Mouse (Mus musculus): ENCODE data around the gene Mapk6. TPM values are rescaled to one million over a fixed set of nuclear protein-coding genes. Genes with fewer than 3 reads are reported as not detected.

The Mapk6 gene
- polyA plus RNA-seq, 1 experiment from 2014 or later: 28.9 TPM

DNA sequence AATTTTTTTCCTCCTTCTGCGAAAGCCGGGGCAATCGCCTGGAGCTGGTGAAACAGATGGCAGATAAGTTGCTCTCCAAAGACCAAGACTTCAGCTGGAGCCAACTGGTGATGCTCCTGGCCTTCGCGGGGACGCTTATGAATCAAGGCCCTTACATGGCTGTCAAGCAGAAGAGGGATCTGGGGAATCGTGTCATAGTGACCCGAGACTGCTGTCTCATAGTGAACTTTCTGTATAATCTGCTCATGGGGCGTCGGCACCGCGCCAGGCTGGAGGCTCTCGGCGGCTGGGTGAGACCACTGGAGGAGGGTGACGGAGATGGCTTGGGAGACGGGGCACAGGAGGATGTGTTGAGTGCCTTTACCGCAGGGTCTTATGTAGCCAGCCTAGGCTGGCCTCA, 61.7 kb downstream of the Mapk6 start:
- no peak for TF ChIP-seq CTCF (IDR thresholded peaks at IDR 0.05; ENCODE audit: low read depth)
- TF ChIP-seq EP300 (optimal IDR thresholded peaks at IDR 0.05): no peak
- Histone ChIP-seq H3K4me2 (replicated peaks; ENCODE audit: low read depth) (no peak overlapping the region), H3K27ac (replicated peaks) (no peak overlapping the region), H3K36me3 (ENCODE audit: control insufficient read depth, insufficient read depth, low read length) (no peaks in the 10 kb centered on the region), H3K9ac (ENCODE audit: low read length) (no peak overlapping the region), H3K27me3 (ENCODE audit: control insufficient read depth, insufficient read depth, low read length) (no peaks in the 10 kb centered on the region), H3K9me3 (ENCODE audit: control insufficient read depth, low read length) (no peaks in the 10 kb centered on the region), H3K4me3 (ENCODE audit: low read depth, low read length) (no peak overlapping the region), H3K4me1 (replicated peaks; ENCODE audit: control insufficient read depth, insufficient read depth) (no peaks in the 10 kb centered on the region)
- 92% methylated on average over 17 of the region's 17 CpGs for WGBS
- no peak for DNase-seq (ENCODE audit: low spot score)
- no peak for ATAC-seq (ENCODE audit: low FRiP score, low TSS enrichment)

DNA sequence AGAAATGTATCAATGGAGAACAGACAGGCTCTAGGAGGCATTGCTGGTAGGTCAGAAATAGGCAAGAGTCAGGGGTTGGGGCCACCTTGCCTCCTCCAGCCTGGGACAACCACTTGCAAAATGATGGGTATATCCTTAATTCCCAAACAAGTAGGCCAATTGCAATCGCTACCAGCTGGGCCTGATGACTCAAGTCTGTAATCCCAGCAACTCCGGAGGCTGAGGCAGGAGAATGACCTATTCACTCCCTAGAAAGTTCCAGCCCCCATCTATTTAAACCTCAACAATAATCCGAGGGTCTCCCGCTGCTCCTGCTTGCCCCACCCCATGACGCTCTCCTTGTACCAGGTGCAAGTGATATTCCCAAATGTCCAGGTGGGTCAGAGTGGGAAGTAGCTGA, 62.3 kb downstream of the Mapk6 start, which contains the start of gene Bcl2l10:
Bcl2l10 (plus strand) TSS at position 301 of the 400 bp plus-strand sequence.
- no peak for DNase-seq (ENCODE audit: low spot score)
- TF ChIP-seq CTCF (IDR thresholded peaks at IDR 0.05; ENCODE audit: low read depth) (no peak), EP300 (optimal IDR thresholded peaks at IDR 0.05) (no peak)
- Histone ChIP-seq H3K36me3 (ENCODE audit: control insufficient read depth, insufficient read depth, low read length) (peaks cover 2% of the 10 kb centered on the region; the same call in 1 of the 2 replicates), H3K4me2 (replicated peaks; ENCODE audit: low read depth) (no peak within 1 kb of the TSS), H3K9me3 (ENCODE audit: control insufficient read depth, low read length) (no peaks in the 10 kb centered on the region), H3K27me3 (ENCODE audit: control insufficient read depth, insufficient read depth, low read length) (no peaks in the 10 kb centered on the region), H3K27ac (replicated peaks) (no peak within 1 kb of the TSS), H3K9ac (ENCODE audit: low read length) (no peak within 1 kb of the TSS), H3K4me1 (replicated peaks; ENCODE audit: control insufficient read depth, insufficient read depth) (no peaks in the 10 kb centered on the region), H3K4me3 (ENCODE audit: low read depth, low read length) (no peak within 1 kb of the TSS)
- 92% methylated on average over 5 of the region's 5 CpGs for WGBS
- ATAC-seq (ENCODE audit: low FRiP score, low TSS enrichment): no peak

- Histone ChIP-seq H3K4me2 (replicated peaks; ENCODE audit: low read depth) (no peak overlapping the region), H3K4me1 (replicated peaks; ENCODE audit: control insufficient read depth, insufficient read depth) (no peaks in the 10 kb centered on the region), H3K36me3 (ENCODE audit: control insufficient read depth, insufficient read depth, low read length) (peaks cover 8% of the 10 kb centered on the region; the same call in 1 of the 2 replicates), H3K4me3 (ENCODE audit: low read depth, low read length) (no peak overlapping the region), H3K27me3 (ENCODE audit: control insufficient read depth, insufficient read depth, low read length) (no peaks in the 10 kb centered on the region), H3K9me3 (ENCODE audit: control insufficient read depth, low read length) (no peaks in the 10 kb centered on the region), H3K9ac (ENCODE audit: low read length) (no peak overlapping the region), H3K27ac (replicated peaks) (no peak overlapping the region)
- 72% methylated on average over 4 of the region's 4 CpGs for WGBS
- TF ChIP-seq EP300 (optimal IDR thresholded peaks at IDR 0.05) (no peak), CTCF (IDR thresholded peaks at IDR 0.05; ENCODE audit: low read depth) (no peak)
- DNase-seq (ENCODE audit: low spot score) (no peak), ATAC-seq (ENCODE audit: low FRiP score, low TSS enrichment) (no peak)
These were observed 67.4 kb downstream of the Mapk6 start for GRCm38 (mm10) chr9:75342433-75342832.

GRCm38 (mm10) chr9:75338016-75338415, 71.8 kb downstream of the Mapk6 start:
- Histone ChIP-seq H3K27me3 (ENCODE audit: control insufficient read depth, insufficient read depth, low read length) (no peaks in the 10 kb centered on the region), H3K4me2 (replicated peaks; ENCODE audit: low read depth) (no peak overlapping the region), H3K4me3 (ENCODE audit: low read depth, low read length) (no peak overlapping the region), H3K4me1 (replicated peaks; ENCODE audit: control insufficient read depth, insufficient read depth) (no peaks in the 10 kb centered on the region), H3K27ac (replicated peaks) (no peak overlapping the region), H3K9ac (ENCODE audit: low read length) (no peak overlapping the region), H3K36me3 (ENCODE audit: control insufficient read depth, insufficient read depth, low read length) (peaks cover 20% of the 10 kb centered on the region), H3K9me3 (ENCODE audit: control insufficient read depth, low read length) (no peaks in the 10 kb centered on the region)
- 87% methylated on average over 6 of the region's 6 CpGs for WGBS
- ATAC-seq (ENCODE audit: low FRiP score, low TSS enrichment) (no peak), DNase-seq (ENCODE audit: low spot score) (no peak)
- TF ChIP-seq CTCF (IDR thresholded peaks at IDR 0.05; ENCODE audit: low read depth) (no peak), EP300 (optimal IDR thresholded peaks at IDR 0.05) (no peak)

- Histone ChIP-seq H3K9me3 (ENCODE audit: control insufficient read depth, low read length) (no peaks in the 10 kb centered on the region), H3K9ac (ENCODE audit: low read length) (no peak overlapping the region), H3K4me1 (replicated peaks; ENCODE audit: control insufficient read depth, insufficient read depth) (no peaks in the 10 kb centered on the region), H3K27me3 (ENCODE audit: control insufficient read depth, insufficient read depth, low read length) (no peaks in the 10 kb centered on the region), H3K4me2 (replicated peaks; ENCODE audit: low read depth) (no peak overlapping the region), H3K4me3 (ENCODE audit: low read depth, low read length) (no peak overlapping the region), H3K27ac (replicated peaks) (no peak overlapping the region), H3K36me3 (ENCODE audit: control insufficient read depth, insufficient read depth, low read length) (peaks cover 24% of the 10 kb centered on the region)
- TF ChIP-seq CTCF (IDR thresholded peaks at IDR 0.05; ENCODE audit: low read depth): peak; percentile 32
- no peak for TF ChIP-seq EP300 (optimal IDR thresholded peaks at IDR 0.05)
- WGBS: 75% methylated on average over 4 of the region's 4 CpGs
- DNase-seq (ENCODE audit: low spot score): no peak
- ATAC-seq (ENCODE audit: low FRiP score, low TSS enrichment): no peak
These were observed 75.4 kb downstream of the Mapk6 start for GRCm38 (mm10) chr9:75334440-75334839.

DNA sequence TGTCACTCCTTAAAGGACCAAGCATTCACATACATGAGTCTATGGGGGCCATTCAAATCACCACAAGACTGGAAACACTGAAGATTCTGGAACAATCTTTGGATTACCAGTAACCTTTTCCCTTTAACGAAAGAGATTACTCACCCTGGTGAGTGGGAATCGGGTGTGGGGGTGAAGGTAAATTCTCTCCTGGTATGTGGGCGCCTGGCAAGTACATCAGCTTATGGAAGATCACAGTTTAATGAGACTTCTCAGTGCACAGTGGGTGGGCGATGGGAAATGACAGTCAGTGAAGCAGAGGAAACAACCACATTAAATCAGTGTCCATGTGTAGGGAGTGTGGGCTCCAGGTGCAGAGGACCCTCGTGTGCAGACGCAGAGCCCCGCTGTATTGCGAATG, 79.0 kb downstream of the Mapk6 start:
- DNase-seq (ENCODE audit: low spot score): no peak
- Histone ChIP-seq H3K9me3 (ENCODE audit: control insufficient read depth, low read length) (no peaks in the 10 kb centered on the region), H3K9ac (ENCODE audit: low read length) (no peak overlapping the region), H3K4me2 (replicated peaks; ENCODE audit: low read depth) (no peak overlapping the region), H3K27ac (replicated peaks) (no peak overlapping the region), H3K4me1 (replicated peaks; ENCODE audit: control insufficient read depth, insufficient read depth) (no peaks in the 10 kb centered on the region), H3K36me3 (ENCODE audit: control insufficient read depth, insufficient read depth, low read length) (peaks cover 17% of the 10 kb centered on the region), H3K4me3 (ENCODE audit: low read depth, low read length) (no peak overlapping the region), H3K27me3 (ENCODE audit: control insufficient read depth, insufficient read depth, low read length) (no peaks in the 10 kb centered on the region)
- WGBS: 93% methylated on average over 8 of the region's 8 CpGs
- no peak for TF ChIP-seq EP300 (optimal IDR thresholded peaks at IDR 0.05)
- no peak for TF ChIP-seq CTCF (IDR thresholded peaks at IDR 0.05; ENCODE audit: low read depth)
- no peak for ATAC-seq (ENCODE audit: low FRiP score, low TSS enrichment)
